Mouse (Mus musculus) myocyte (in vitro differentiated cells): ENCODE data around the gene Nkx2-3.

Source experiments
- E2F4 ChIP-seq: IDR thresholded peaks from one replicate; pipeline ENCODE4 v1.6.1; 2011; ENCODE audit warnings: mild to moderate bottlenecking, control low read depth, moderate library complexity; ENCODE audit not compliant: insufficient read depth
- POLR2A ChIP-seq: IDR thresholded peaks from one replicate; pipeline ENCODE4 v1.6.1; 2011; ENCODE audit warnings: low read depth, mild to moderate bottlenecking, control low read depth, moderate library complexity; ENCODE audit not compliant: insufficient read length
- TCF12 ChIP-seq: IDR thresholded peaks from one replicate; pipeline ENCODE4 v1.6.1; 2011; ENCODE audit warnings: mild to moderate bottlenecking, control low read depth; ENCODE audit not compliant: poor library complexity, insufficient read depth, severe bottlenecking

DNA sequence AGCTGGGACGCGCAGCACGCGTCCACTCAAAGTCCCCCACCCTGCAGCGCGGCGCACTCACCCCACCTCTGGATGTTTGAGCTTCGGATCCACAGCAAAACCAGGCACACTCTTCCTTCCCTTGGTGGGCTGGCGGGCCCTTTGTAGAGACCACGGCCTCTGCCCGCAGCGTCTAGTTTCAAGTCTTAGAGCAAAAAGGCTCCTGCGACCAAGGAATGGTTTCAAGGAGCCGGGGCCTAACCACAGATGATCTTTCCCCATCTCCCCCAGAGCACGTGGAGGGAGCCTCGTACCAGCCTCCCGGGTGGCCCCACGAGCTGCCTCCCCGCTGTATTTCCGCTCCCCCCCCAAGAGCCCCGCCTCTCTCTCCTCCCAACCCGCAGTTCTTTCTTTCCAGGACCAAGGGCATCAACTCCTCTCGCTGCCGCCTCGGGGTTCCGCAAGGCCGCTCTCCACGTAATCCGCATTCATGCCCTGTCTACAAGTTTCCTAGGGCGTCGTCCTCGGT lies 1.7 kb upstream of the Nkx2-3 start:
- no peak for TF ChIP-seq E2F4
- TF ChIP-seq POLR2A, result no peak
- no peak for TF ChIP-seq TCF12
